Mouse (Mus musculus) small intestine, adult 2 months (tissue): ENCODE results near the gene Fyco1. TPM values are rescaled to one million over a fixed set of nuclear protein-coding genes. Genes with fewer than 3 reads are reported as not detected.

Experiments
- H3K27ac ChIP-seq: fragments of 200-500 bp; 2 replicates; pipeline ENCODE4 v1.5.1; 2012; ENCODE audit warnings: low read depth, low read length, control low read depth, inconsistent platforms; ENCODE audit not compliant: insufficient read depth
- H3K27me3 ChIP-seq: fragments of 200-500 bp; 2 replicates; pipeline ENCODE4 v1.6.1; 2012; ENCODE audit warnings: mild to moderate bottlenecking, moderate library complexity, low read length, inconsistent platforms; ENCODE audit not compliant: control insufficient read depth, insufficient read depth
- H3K36me3 ChIP-seq: fragments of 200-500 bp; 2 replicates; pipeline ENCODE4 v1.6.1; 2012; ENCODE audit warnings: mild to moderate bottlenecking, low read length, control low read depth, inconsistent platforms; ENCODE audit not compliant: control insufficient read depth, insufficient read depth
- H3K4me1 ChIP-seq: fragments of 200-500 bp; 2 replicates; pipeline ENCODE4 v1.6.1; 2012; ENCODE audit warnings: low read length, inconsistent platforms, mixed read lengths; ENCODE audit not compliant: control insufficient read depth, insufficient read depth, insufficient read length
- H3K4me3 ChIP-seq: fragments of 200-500 bp; 2 replicates; pipeline ENCODE4 v1.5.1; 2012; ENCODE audit warnings: low read depth, mild to moderate bottlenecking, control low read depth, inconsistent platforms, low read length, moderate library complexity
- CTCF ChIP-seq: fragments of 200-500 bp; IDR thresholded peaks from 2 replicates; pipeline ENCODE4 v1.5.1; 2012; ENCODE audit warnings: low read depth, mild to moderate bottlenecking, control low read depth, inconsistent platforms, low read length, moderate library complexity, mixed read lengths; ENCODE audit not compliant: insufficient replicate concordance, insufficient read length; ENCODE audit errors: extremely low read depth
- POLR2A ChIP-seq: fragments of 200-500 bp; IDR thresholded peaks from 2 replicates; pipeline ENCODE4 v1.6.1; 2012; ENCODE audit warnings: low read depth, mild to moderate bottlenecking, control low read depth, inconsistent platforms, low read length, moderate library complexity
- WGBS: fragments of 180-500 bp; shearing (Covaris S2); methylation state at CpG from one replicate; pipeline ENCODE4 v1.1.7; 2018; 5-methylcytosine and 5-hydroxymethylcytosine counted together
- polyA plus RNA-seq: library from polyadenylated mRNA; depleted of rRNA; stranded (reverse); fragments of >200 nt; gene quantifications from 2 replicates; pipeline ENCODE4 v1.2.3, GENCODE M21; 2012

The Fyco1 gene
- polyA plus RNA-seq, 1 experiment, result 4.9 TPM

- no peaks in the 10 kb centered on the region for H3K27me3 ChIP-seq
- WGBS, result 83% methylated on average over 3 of the region's 3 CpGs
- peaks cover 2% of the 10 kb centered on the region; the same call in 1 of the 2 replicates for H3K4me1 ChIP-seq
Observed at GRCm38 (mm10) chr9:123844468-123844867, 7.2 kb downstream of the Fyco1 start.

GRCm38 (mm10) chr9:123840243-123840642 is 11.5 kb downstream of the Fyco1 start:
- 89% methylated on average over 6 of the region's 6 CpGs for WGBS
- Histone ChIP-seq H3K4me3 (no peak overlapping the region), H3K27ac (no peak overlapping the region), H3K4me1 (no peaks in the 10 kb centered on the region), H3K36me3 (peaks cover 50% of the 10 kb centered on the region), H3K27me3 (no peaks in the 10 kb centered on the region)
- TF ChIP-seq POLR2A (no peak), CTCF (no peak)

More at GRCm38 (mm10) chr9:123844468-123844867, 7.2 kb downstream of the Fyco1 start:
- no peak overlapping the region for H3K27ac ChIP-seq
- peaks cover 20% of the 10 kb centered on the region for H3K36me3 ChIP-seq
- no peak for TF ChIP-seq CTCF
- no peak for TF ChIP-seq POLR2A
- H3K4me3 ChIP-seq, result no peak overlapping the region

GRCm38 (mm10) chr9:123835851-123836250 is 15.8 kb downstream of the Fyco1 start:
- TF ChIP-seq CTCF, result no peak
- TF ChIP-seq POLR2A, result no peak
- Histone ChIP-seq H3K27me3 (no peaks in the 10 kb centered on the region), H3K4me1 (no peaks in the 10 kb centered on the region), H3K4me3 (no peak overlapping the region), H3K27ac (no peak overlapping the region), H3K36me3 (peaks cover 65% of the 10 kb centered on the region)
- WGBS, result 91% methylated on average over 3 of the region's 3 CpGs

- H3K27me3 ChIP-seq, result no peaks in the 10 kb centered on the region
- H3K36me3 ChIP-seq, result peaks cover 73% of the 10 kb centered on the region
- TF ChIP-seq POLR2A, result no peak
- TF ChIP-seq CTCF, result no peak
Observed at GRCm38 (mm10) chr9:123828916-123829315, 22.8 kb downstream of the Fyco1 start.

GRCm38 (mm10) chr9:123826631-123827030 is 25.1 kb downstream of the Fyco1 start:
- H3K27me3 ChIP-seq, result no peaks in the 10 kb centered on the region
- H3K27ac ChIP-seq, result no peak overlapping the region
- H3K4me1 ChIP-seq, result no peaks in the 10 kb centered on the region
- 61% methylated on average over 3 of the region's 3 CpGs for WGBS
- TF ChIP-seq POLR2A (no peak), CTCF (no peak)
- no peak overlapping the region for H3K4me3 ChIP-seq
- H3K36me3 ChIP-seq, result peaks cover 79% of the 10 kb centered on the region

More at GRCm38 (mm10) chr9:123828916-123829315, 22.8 kb downstream of the Fyco1 start:
- Histone ChIP-seq H3K4me1 (no peaks in the 10 kb centered on the region), H3K4me3 (no peak overlapping the region), H3K27ac (no peak overlapping the region)
- WGBS, result 88% methylated on average over 4 of the region's 4 CpGs

GRCm38 (mm10) chr9:123818601-123819000 is 33.1 kb downstream of the Fyco1 start:
- H3K4me1 ChIP-seq, result 0 out of 2 replicates have a peak, but pooled peaks cover 6% of the 10 kb centered on the region
- H3K36me3 ChIP-seq, result peaks cover 60% of the 10 kb centered on the region
- no peak for TF ChIP-seq CTCF
- TF ChIP-seq POLR2A, result no peak
- WGBS, result 93% methylated on average over 2 of the region's 2 CpGs
- no peaks in the 10 kb centered on the region for H3K27me3 ChIP-seq
- no peak overlapping the region for H3K4me3 ChIP-seq
- H3K27ac ChIP-seq, result no peak overlapping the region

GRCm38 (mm10) chr9:123815996-123816395 is 35.7 kb downstream of the Fyco1 start:
- Histone ChIP-seq H3K4me1 (0 out of 2 replicates have a peak, but pooled peaks cover 6% of the 10 kb centered on the region), H3K4me3 (no peak overlapping the region), H3K27me3 (no peaks in the 10 kb centered on the region), H3K36me3 (peaks cover 53% of the 10 kb centered on the region), H3K27ac (no peak overlapping the region)
- WGBS, result 64% methylated on average over 1 of the region's 1 CpGs
- no peak for TF ChIP-seq POLR2A
- no peak for TF ChIP-seq CTCF
